Mouse (Mus musculus): Measurements from ENCODE around the gene Apoa2.
A peak's percentile ranks its signal among the peaks of the same experiment; 100 is the strongest.

Gene Apoa2

GRCm38 (mm10) chr1:171205704-171206493 is 19.0 kb upstream of the Apoa2 start:
- DNase-seq (ENCODE audit: low read depth, low spot score), result no peak

GRCm38 (mm10) chr1:171209409-171209808 is 15.4 kb upstream of the Apoa2 start:
- DNase-seq (ENCODE audit: low read depth, low spot score), result no peak

DNA sequence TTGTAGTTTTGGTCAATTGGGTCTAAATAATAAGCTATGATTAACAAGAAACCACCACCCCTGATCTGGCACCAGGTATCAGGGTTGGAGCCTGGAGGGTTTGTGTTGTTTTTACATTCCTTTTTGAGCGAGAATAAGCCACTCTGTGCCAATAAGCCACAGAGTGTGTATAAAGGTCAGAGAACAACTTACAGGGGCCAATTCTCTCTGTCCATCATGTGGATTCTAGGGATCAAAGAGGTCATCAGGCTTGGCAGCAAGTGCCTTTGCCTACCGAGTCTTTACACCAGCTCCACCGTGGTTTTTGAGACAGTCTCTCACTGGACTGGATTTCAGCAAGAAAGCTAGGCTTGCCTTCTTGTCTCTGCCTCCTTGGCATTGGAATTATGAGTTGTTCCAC is 12.0 kb upstream of the Apoa2 start:
- no peak for DNase-seq (ENCODE audit: low read depth, low spot score)

DNA sequence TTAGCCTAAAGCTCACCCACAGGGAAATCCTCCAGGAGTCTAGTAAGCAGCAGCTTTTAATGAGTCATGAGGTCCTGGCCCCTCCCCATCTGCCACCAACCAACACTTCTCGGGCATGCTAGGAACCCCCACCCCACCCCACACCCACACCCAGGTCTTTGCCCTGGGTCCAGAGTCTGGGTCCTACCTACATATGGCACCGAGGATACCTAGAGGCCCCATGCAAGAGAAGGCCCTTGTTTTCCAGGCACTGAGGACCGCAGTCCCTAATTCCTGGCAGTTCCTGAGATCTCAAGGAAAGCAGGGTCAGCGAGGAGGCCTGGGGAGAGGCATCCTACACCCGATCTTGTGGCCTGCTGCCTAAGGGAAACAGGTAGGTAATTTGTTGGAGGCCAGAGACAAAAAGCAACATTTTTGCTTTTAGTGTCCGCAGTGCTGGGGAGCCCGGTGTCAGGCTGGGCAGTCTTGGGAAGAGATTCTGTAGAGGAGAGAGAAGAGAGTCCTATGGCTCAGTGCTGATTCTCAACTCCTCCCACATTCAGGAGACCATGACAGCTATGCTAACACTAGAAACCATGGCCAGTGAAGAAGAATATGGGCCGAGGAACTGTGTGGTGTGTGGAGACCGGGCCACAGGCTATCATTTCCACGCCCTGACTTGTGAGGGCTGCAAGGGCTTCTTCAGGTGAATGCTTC is 10.9 kb upstream of the Apoa2 start, which contains the start of gene Nr1i3:
Nr1i3 (plus strand) TSS at position 170 of the 696 bp plus-strand sequence.
- DNase-seq (ENCODE audit: low read depth, low spot score), result no peak

DNA sequence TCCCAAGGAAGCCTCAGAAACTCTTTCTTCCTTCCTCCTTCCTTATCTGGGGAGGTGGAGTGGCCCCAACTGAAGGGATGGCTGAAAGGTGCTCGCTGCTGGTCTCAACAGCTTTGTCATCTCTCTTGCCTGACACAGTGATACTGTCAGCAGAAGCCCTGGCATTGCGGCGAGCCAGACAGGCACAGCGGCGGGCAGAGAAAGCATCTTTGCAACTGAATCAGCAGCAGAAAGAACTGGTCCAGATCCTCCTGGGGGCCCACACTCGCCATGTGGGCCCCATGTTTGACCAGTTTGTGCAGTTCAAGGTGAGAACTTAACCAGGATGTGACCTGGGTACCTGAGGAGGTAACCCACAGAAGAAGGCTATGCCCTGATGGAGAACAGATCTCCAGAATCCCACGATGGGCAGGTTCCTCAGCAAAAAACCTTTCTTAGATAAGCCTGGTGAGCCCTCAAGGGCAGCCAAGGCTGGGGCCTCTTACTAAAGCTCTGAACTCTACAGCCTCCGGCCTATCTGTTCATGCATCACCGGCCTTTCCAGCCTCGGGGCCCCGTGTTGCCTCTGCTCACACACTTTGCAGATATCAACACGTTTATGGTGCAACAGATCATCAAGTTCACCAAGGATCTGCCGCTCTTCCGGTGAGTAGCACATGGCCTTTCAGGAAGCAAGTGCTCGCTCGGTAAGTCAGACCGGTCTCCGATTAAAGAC is 8.5 kb upstream of the Apoa2 start:
- DNase-seq (ENCODE audit: low read depth, low spot score), result no peak

DNA sequence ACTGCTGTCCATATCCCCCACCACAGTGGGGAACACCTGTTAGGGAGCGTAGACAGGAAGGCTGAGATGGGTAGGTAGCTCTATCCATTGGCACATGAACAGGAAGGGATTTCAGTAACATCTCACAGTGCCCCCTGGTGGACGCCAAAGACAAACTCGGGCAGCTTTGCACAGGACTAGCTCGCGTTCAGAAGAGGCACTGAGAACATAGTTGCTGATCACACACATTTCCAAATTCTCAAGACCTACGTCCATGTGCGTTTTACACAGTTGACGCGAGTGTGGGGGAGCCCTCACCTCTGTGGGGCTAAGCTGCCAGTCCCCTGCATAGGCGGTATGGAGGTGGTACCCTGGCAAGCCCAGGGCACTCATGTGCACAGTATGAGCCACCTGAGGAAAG is 4.0 kb upstream of the Apoa2 start:
- DNase-seq (ENCODE audit: low read depth, low spot score), result peak; percentile 89

GRCm38 (mm10) chr1:171221281-171222193 is 3.3 kb upstream of the Apoa2 start:
- peak; percentile 49 for DNase-seq (ENCODE audit: low read depth, low spot score)

- peak; percentile 100 for DNase-seq (ENCODE audit: low read depth, low spot score)
Observed at GRCm38 (mm10) chr1:171222238-171223155, 2.4 kb upstream of the Apoa2 start, which contains the start of gene Tomm40l. TSS of gene Tomm40l (minus strand) at chr1:171222514.

GRCm38 (mm10) chr1:171223168-171223567 is 1.7 kb upstream of the Apoa2 start:
- DNase-seq (ENCODE audit: low read depth, low spot score), result no peak

DNA sequence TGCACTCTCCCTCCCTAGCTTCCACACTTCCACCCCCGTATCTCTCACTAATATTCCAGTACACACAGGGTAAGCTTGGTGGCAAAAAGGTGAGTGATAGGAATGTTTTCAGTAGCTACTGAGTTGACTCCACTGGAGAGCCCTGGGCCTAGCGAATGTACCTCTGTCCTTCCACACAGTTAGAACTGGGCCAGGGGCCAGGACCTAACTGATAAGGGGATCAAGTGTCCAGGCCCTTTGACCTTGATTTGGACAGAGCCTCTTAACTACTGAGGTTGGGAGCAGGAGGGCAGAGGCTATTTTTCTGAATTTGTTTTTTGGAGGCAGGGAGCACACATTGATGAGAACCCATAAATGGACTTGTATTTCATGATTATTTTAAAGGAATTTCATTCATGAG is 1.1 kb upstream of the Apoa2 start:
- DNase-seq (ENCODE audit: low read depth, low spot score), result no peak

- DNase-seq (ENCODE audit: low read depth, low spot score), result no peak
Observed at GRCm38 (mm10) chr1:171226780-171227179, 1.9 kb downstream of the Apoa2 start.

GRCm38 (mm10) chr1:171227879-171228278 is 3.0 kb downstream of the Apoa2 start:
- DNase-seq (ENCODE audit: low read depth, low spot score), result no peak

GRCm38 (mm10) chr1:171229750-171230149 is 4.9 kb downstream of the Apoa2 start:
- DNase-seq (ENCODE audit: low read depth, low spot score), result no peak

DNA sequence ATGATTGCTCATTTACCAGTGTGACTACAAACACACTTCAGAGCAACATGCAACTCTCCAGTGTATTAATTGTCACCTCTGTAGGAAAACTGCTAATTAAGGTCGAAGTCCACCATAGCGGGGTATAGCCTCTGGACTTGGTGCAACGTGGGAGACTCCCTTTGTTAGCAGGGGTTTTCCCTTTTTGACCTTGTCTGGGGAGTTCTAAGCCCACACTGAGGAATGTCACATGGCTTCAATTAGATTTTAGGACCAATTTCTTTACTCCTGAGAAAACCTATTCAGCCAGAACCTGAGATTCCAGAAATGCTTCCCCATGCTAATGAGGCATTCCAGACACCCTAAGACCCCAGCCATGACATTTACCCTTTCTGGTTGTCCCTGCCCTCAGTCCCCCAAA is 5.4 kb downstream of the Apoa2 start:
- peak; percentile 49 for DNase-seq (ENCODE audit: low read depth, low spot score)

- no peak for DNase-seq (ENCODE audit: low read depth, low spot score)
Observed at GRCm38 (mm10) chr1:171231844-171232243, 7.0 kb downstream of the Apoa2 start.

GRCm38 (mm10) chr1:171232348-171232747 is 7.5 kb downstream of the Apoa2 start:
- no peak for DNase-seq (ENCODE audit: low read depth, low spot score)

DNA sequence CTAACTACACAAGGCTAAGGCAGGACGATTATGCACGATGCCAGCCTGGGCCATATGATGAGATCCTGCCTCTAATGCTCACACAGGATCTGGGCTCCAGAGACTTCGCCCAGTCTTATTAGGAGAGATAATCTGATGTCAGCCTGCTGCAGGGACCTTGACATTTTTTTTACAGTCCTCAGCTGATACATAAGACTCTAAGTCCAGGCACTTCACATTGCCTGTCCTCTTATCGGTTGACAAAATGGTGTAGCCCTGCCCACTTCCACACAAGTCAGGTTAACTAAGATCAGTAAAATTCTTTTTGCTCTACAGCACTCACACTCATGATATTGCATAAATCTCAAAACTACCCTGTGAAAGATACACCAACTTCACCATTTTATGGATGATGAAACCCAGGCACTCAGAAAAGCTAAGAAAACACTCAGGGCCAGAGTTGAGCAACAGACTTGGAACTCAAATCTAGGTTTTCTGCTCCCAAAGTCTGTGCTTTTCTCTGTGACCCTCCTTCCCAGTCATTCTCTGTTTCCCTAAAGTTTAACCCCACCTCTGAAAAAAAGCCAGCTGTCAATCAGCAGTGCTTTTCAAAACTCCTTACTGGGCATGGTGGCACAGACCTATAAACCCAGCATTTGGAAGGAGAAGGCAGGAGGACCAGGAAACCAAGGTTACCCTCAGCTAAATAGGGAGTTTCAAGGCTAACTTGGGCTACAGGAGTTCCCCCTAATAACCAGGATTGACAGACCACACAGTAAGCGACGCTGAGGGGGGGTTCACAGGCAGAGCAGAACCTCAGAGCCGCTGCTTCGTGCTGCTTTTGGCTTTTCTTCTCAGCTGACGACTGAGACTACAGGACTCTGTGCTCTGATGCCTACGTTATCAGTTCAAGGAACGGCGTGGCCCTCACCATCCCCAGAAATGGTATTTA is 8.2 kb downstream of the Apoa2 start:
- no peak for DNase-seq (ENCODE audit: low read depth, low spot score)

- no peak for DNase-seq (ENCODE audit: low read depth, low spot score)
Observed at GRCm38 (mm10) chr1:171234126-171234525, 9.3 kb downstream of the Apoa2 start, which contains the start of gene Fcer1g. TSS of gene Fcer1g (minus strand) at chr1:171234365.

- no peak for DNase-seq (ENCODE audit: low read depth, low spot score)
Observed at GRCm38 (mm10) chr1:171234538-171234937, 9.7 kb downstream of the Apoa2 start.

All from R1 (cell line).